Mouse (Mus musculus): Measurements from ENCODE around the gene Cd180. TPM values are rescaled to one million over a fixed set of nuclear protein-coding genes. Genes with fewer than 3 reads are reported as not detected.
"Not testable (repeated sequence)": the region's sequence is repeated elsewhere in the genome, so short reads cannot be mapped to it uniquely, and the experiment has no call there.

The Cd180 gene
- polyA plus RNA-seq, 2 experiments = 1.4 to 1.6 TPM

- H3K36me3 ChIP-seq (replicated peaks; ENCODE audit: control insufficient read depth, insufficient read depth, low read depth) = no peaks in the 10 kb centered on the region
- TF ChIP-seq CTCF (IDR thresholded peaks at IDR 0.05; ENCODE audit: low read depth) (no peak), EP300 (IDR thresholded peaks at IDR 0.05; ENCODE audit: low read depth) (no peak)
- DNase-seq (ENCODE audit: low read depth in 3 of 3, low spot score in 3 of 3) (no peak), ATAC-seq (ENCODE audit: insufficient read depth) (no peak)
- 40% methylated on average over 9 of the region's 9 CpGs for WGBS (ENCODE audit: insufficient replicate concordance)
- peaks cover 0 to 13% of the 10 kb centered on the region in 2 experiments; a peak in 2 of 4 replicates for H3K4me1 ChIP-seq (replicated peaks; ENCODE audit: control insufficient read depth in 2 of 2, insufficient read depth in 2 of 2, low read length in 1 of 2)
- H3K4me2 ChIP-seq (ENCODE audit: low read depth) = no peak overlapping the region
- H3K27ac ChIP-seq = no peak overlapping the region
- H3K4me3 ChIP-seq (ENCODE audit: insufficient read depth in 1 of 2, low read depth in 2 of 2, low read length in 2 of 2) = no peak overlapping the region
- no peaks in the 10 kb centered on the region for H3K9me3 ChIP-seq (ENCODE audit: control insufficient read depth, low read length)
- H3K9ac ChIP-seq (replicated peaks) = no peak overlapping the region
- H3K27me3 ChIP-seq (ENCODE audit: control insufficient read depth, insufficient read depth, low read length) = peaks cover 2% of the 10 kb centered on the region; the same call in 1 of the 2 replicates
These were observed 25.5 kb upstream of the Cd180 start for GRCm38 (mm10) chr13:102667842-102668241.

DNA sequence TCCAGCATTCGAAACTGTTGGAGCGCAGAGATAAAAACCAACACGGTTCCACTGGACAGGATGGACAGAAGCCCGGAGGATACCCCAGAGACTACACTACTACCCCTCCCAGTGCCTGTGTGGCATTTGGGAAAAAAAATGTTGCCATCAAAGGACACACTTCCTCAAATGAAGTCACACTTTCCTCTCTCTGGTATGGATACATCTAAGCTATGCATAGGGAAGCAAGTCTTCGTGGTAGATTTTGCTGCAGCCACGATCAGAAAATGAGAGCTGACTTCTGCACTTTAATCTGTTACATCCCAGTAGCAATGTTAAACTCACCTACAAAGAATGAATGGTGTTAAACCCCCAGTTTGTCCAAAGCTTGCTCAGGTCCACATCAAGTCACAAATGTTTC is 24.4 kb upstream of the Cd180 start:
- Histone ChIP-seq H3K9me3 (ENCODE audit: control insufficient read depth, low read length) (no peaks in the 10 kb centered on the region), H3K4me1 (replicated peaks; ENCODE audit: control insufficient read depth in 2 of 2, insufficient read depth in 2 of 2, low read length in 1 of 2) (peaks cover 0 to 13% of the 10 kb centered on the region in 2 experiments; a peak in 2 of 4 replicates), H3K36me3 (replicated peaks; ENCODE audit: control insufficient read depth, insufficient read depth, low read depth) (no peaks in the 10 kb centered on the region), H3K9ac (replicated peaks) (no peak overlapping the region), H3K4me2 (ENCODE audit: low read depth) (no peak overlapping the region), H3K27ac (no peak overlapping the region), H3K4me3 (ENCODE audit: insufficient read depth in 1 of 2, low read depth in 2 of 2, low read length in 2 of 2) (no peak overlapping the region), H3K27me3 (ENCODE audit: control insufficient read depth, insufficient read depth, low read length) (peaks cover 2% of the 10 kb centered on the region; the same call in 1 of the 2 replicates)
- ATAC-seq (ENCODE audit: insufficient read depth) (no peak), DNase-seq (ENCODE audit: low read depth in 3 of 3, low spot score in 3 of 3) (no peak)
- no peak for TF ChIP-seq EP300 (IDR thresholded peaks at IDR 0.05; ENCODE audit: low read depth)
- no peak for TF ChIP-seq CTCF (IDR thresholded peaks at IDR 0.05; ENCODE audit: low read depth)
- 41% methylated on average over 6 of the region's 6 CpGs for WGBS (ENCODE audit: insufficient replicate concordance)

- TF ChIP-seq CTCF (IDR thresholded peaks at IDR 0.05; ENCODE audit: low read depth) = no peak
- no peak for TF ChIP-seq EP300 (IDR thresholded peaks at IDR 0.05; ENCODE audit: low read depth)
- H3K9ac ChIP-seq (replicated peaks) = no peak overlapping the region
- peaks cover 2% of the 10 kb centered on the region; the same call in 1 of the 2 replicates for H3K27me3 ChIP-seq (ENCODE audit: control insufficient read depth, insufficient read depth, low read length)
- H3K4me2 ChIP-seq (ENCODE audit: low read depth) = no peak overlapping the region
- no peak for ATAC-seq (ENCODE audit: insufficient read depth)
- no peaks in the 10 kb centered on the region for H3K9me3 ChIP-seq (ENCODE audit: control insufficient read depth, low read length)
- no peaks in the 10 kb centered on the region for H3K36me3 ChIP-seq (replicated peaks; ENCODE audit: control insufficient read depth, insufficient read depth, low read depth)
- H3K4me1 ChIP-seq (replicated peaks; ENCODE audit: control insufficient read depth in 2 of 2, insufficient read depth in 2 of 2, low read length in 1 of 2) = peaks cover 0 to 12% of the 10 kb centered on the region in 2 experiments; a peak in 2 of 4 replicates
- DNase-seq (ENCODE audit: low read depth in 3 of 3, low spot score in 3 of 3) = no peak
- no peak overlapping the region for H3K4me3 ChIP-seq (ENCODE audit: insufficient read depth in 1 of 2, low read depth in 2 of 2, low read length in 2 of 2)
- 37% methylated on average over 14 of the region's 14 CpGs for WGBS (ENCODE audit: insufficient replicate concordance)
- no peak overlapping the region for H3K27ac ChIP-seq
These were observed 23.7 kb upstream of the Cd180 start for GRCm38 (mm10) chr13:102669522-102670256.

DNA sequence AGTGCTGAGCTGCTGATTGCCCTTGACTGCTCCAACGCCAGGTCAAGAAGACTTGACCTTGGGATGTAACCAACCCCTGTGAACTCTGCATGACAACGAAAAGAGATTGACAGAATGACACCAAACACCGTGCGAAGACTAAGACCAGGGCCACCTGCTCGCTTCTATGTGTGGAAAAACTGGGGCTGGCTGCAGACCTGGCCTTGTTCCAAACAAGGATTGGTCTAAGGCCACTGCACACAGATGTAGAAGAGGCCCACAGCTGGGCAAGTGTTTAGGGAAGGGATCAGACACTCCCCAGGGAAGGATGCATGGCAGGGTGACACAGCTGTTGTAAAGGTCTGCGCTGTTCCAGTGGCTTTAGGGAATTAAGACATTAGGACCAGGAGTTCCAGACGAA is 22.9 kb upstream of the Cd180 start:
- ATAC-seq (ENCODE audit: insufficient read depth) (no peak), DNase-seq (ENCODE audit: low read depth in 3 of 3, low spot score in 3 of 3) (no peak)
- peaks cover 0 to 12% of the 10 kb centered on the region in 2 experiments; a peak in 2 of 4 replicates for H3K4me1 ChIP-seq (replicated peaks; ENCODE audit: control insufficient read depth in 2 of 2, insufficient read depth in 2 of 2, low read length in 1 of 2)
- H3K27me3 ChIP-seq (ENCODE audit: control insufficient read depth, insufficient read depth, low read length) = peaks cover 2% of the 10 kb centered on the region; the same call in 1 of the 2 replicates
- no peak for TF ChIP-seq CTCF (IDR thresholded peaks at IDR 0.05; ENCODE audit: low read depth)
- no peak for TF ChIP-seq EP300 (IDR thresholded peaks at IDR 0.05; ENCODE audit: low read depth)
- H3K4me2 ChIP-seq (ENCODE audit: low read depth) = no peak overlapping the region
- no peak overlapping the region for H3K27ac ChIP-seq
- no peaks in the 10 kb centered on the region for H3K9me3 ChIP-seq (ENCODE audit: control insufficient read depth, low read length)
- 66% methylated on average over 7 of the region's 7 CpGs for WGBS (ENCODE audit: insufficient replicate concordance)
- H3K36me3 ChIP-seq (replicated peaks; ENCODE audit: control insufficient read depth, insufficient read depth, low read depth) = no peaks in the 10 kb centered on the region
- no peak overlapping the region for H3K9ac ChIP-seq (replicated peaks)
- no peak overlapping the region for H3K4me3 ChIP-seq (ENCODE audit: insufficient read depth in 1 of 2, low read depth in 2 of 2, low read length in 2 of 2)

DNA sequence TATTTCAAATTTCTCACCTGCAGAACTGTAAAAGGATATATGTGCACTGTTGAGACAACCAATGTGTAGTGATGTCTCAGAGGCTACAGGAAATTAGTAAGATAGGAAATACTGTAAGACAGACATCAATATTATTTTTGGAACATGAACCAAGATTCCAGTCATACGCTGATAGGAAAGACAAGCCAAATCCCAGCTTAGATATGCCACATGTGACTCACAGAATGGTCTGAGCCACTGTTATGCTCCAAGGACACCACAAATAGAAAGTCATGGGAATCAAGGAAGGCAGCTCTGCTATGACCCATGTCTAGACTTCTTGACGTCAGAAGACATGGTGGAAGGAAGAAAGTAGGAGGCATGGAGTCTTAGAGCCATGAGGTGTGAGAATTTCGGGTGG is 19.3 kb upstream of the Cd180 start:
- WGBS (ENCODE audit: insufficient replicate concordance) = 62% methylated on average over 3 of the region's 3 CpGs

GRCm38 (mm10) chr13:102677602-102678001 is 15.8 kb upstream of the Cd180 start:
- H3K36me3 ChIP-seq (replicated peaks; ENCODE audit: control insufficient read depth, insufficient read depth, low read depth); H3K9me3 ChIP-seq (ENCODE audit: control insufficient read depth, low read length); H3K4me1 ChIP-seq (replicated peaks; ENCODE audit: control insufficient read depth in 2 of 2, insufficient read depth in 2 of 2, low read length in 1 of 2); ATAC-seq (ENCODE audit: insufficient read depth); H3K27ac ChIP-seq; H3K27me3 ChIP-seq (ENCODE audit: control insufficient read depth, insufficient read depth, low read length); DNase-seq (ENCODE audit: low read depth in 3 of 3, low spot score in 3 of 3); H3K9ac ChIP-seq (replicated peaks); H3K4me2 ChIP-seq (ENCODE audit: low read depth); H3K4me3 ChIP-seq (ENCODE audit: insufficient read depth in 1 of 2, low read depth in 2 of 2, low read length in 2 of 2): not testable (repeated sequence)
- WGBS (ENCODE audit: insufficient replicate concordance) = 44% methylated on average over 4 of the region's 4 CpGs

More for the DNA sequence above, 19.3 kb upstream of the Cd180 start:
- Histone ChIP-seq H3K9me3 (ENCODE audit: control insufficient read depth, low read length) (no peaks in the 10 kb centered on the region), H3K27me3 (ENCODE audit: control insufficient read depth, insufficient read depth, low read length) (no peaks in the 10 kb centered on the region), H3K4me3 (ENCODE audit: insufficient read depth in 1 of 2, low read depth in 2 of 2, low read length in 2 of 2) (no peak overlapping the region), H3K36me3 (replicated peaks; ENCODE audit: control insufficient read depth, insufficient read depth, low read depth) (no peaks in the 10 kb centered on the region), H3K27ac (no peak overlapping the region), H3K4me1 (replicated peaks; ENCODE audit: control insufficient read depth in 2 of 2, insufficient read depth in 2 of 2, low read length in 1 of 2) (peaks cover 0 to 7% of the 10 kb centered on the region in 2 experiments; a peak in 2 of 4 replicates), H3K4me2 (ENCODE audit: low read depth) (no peak overlapping the region), H3K9ac (replicated peaks) (no peak overlapping the region)
- no peak for TF ChIP-seq CTCF (IDR thresholded peaks at IDR 0.05; ENCODE audit: low read depth)
- TF ChIP-seq EP300 (IDR thresholded peaks at IDR 0.05; ENCODE audit: low read depth) = no peak
- ATAC-seq (ENCODE audit: insufficient read depth) (no peak), DNase-seq (ENCODE audit: low read depth in 3 of 3, low spot score in 3 of 3) (no peak)

All from liver, embryonic 14.5 days (tissue).